Mouse (Mus musculus) lung, embryonic 14.5 days (tissue): ENCODE measurements at regions not wholly inside any gene's neighbourhood (a gene's known extent, or its start where the extent isn't known, plus 50 kb on each side); places are given as distances from the start of the nearest gene placed in this dataset.

Source experiments
- ATAC-seq: fragments of 200-750 bp; cut with Nextera tagmentation; 2 replicates; pipeline ENCODE4 v1.8.0; 2017; ENCODE audit warnings: mild to moderate bottlenecking, moderate TSS enrichment, moderate library complexity; ENCODE audit not compliant: insufficient read depth
- DNase-seq: peaks from one replicate; pipeline ENCODE4 v3.0.0-alpha.2; 2015
- H3K27ac ChIP-seq: fragments of 300-500 bp; sonication (generic); 2 replicates; pipeline ENCODE4 v1.5.1; 2014; ENCODE audit warnings: low read depth, mild to moderate bottlenecking, moderate library complexity
- H3K27me3 ChIP-seq: fragments of 300-500 bp; sonication (generic); 2 replicates; pipeline ENCODE4 v1.6.1; 2014; ENCODE audit warnings: low read length, control low read depth; ENCODE audit not compliant: insufficient read depth
- H3K36me3 ChIP-seq: fragments of 300-500 bp; sonication (generic); 2 replicates; pipeline ENCODE4 v1.6.1; 2014; ENCODE audit warnings: control low read depth; ENCODE audit not compliant: insufficient read depth
- H3K4me1 ChIP-seq: fragments of 300-500 bp; sonication (generic); 2 replicates; pipeline ENCODE4 v1.6.1; 2014; ENCODE audit warnings: antibody characterized with exemption, control low read depth; ENCODE audit not compliant: insufficient read depth
- H3K4me2 ChIP-seq: fragments of 300-500 bp; sonication (generic); 2 replicates; pipeline ENCODE4 v1.6.1; 2014; ENCODE audit warnings: mild to moderate bottlenecking
- H3K4me3 ChIP-seq: fragments of 300-500 bp; sonication (generic); 2 replicates; pipeline ENCODE4 v1.5.1; 2014; ENCODE audit warnings: low read depth, low read length
- H3K9ac ChIP-seq: fragments of 300-500 bp; sonication (generic); 2 replicates; pipeline ENCODE4 v1.6.1; 2014
- H3K9me3 ChIP-seq: fragments of 300-500 bp; sonication (generic); 2 replicates; pipeline ENCODE4 v1.6.1; 2016; ENCODE audit warnings: low read depth, low read length, control low read depth
- CTCF ChIP-seq: IDR thresholded peaks from 2 replicates; pipeline ENCODE4 v1.5.1; 2016; ENCODE audit warnings: antibody characterized with exemption, low read depth
- WGBS: fragments of 180-500 bp; shearing (Covaris S2); extraction: QIAGEN DNeasy Blood & Tissue Kit; methylation state at CpG from one replicate; pipeline ENCODE4 v1.1.7; 2014; 5-methylcytosine and 5-hydroxymethylcytosine counted together

- WGBS: 81% methylated on average over 6 of the region's 6 CpGs
- ATAC-seq (no peak), DNase-seq (no peak)
- Histone ChIP-seq H3K4me1 (no peaks in the 10 kb centered on the region), H3K9me3 (no peaks in the 10 kb centered on the region), H3K4me2 (no peak overlapping the region), H3K36me3 (no peaks in the 10 kb centered on the region), H3K9ac (no peak overlapping the region), H3K27me3 (no peaks in the 10 kb centered on the region), H3K4me3 (no peak overlapping the region), H3K27ac (no peak overlapping the region)
- no peak for TF ChIP-seq CTCF
Measured at GRCm38 (mm10) chr16:24094566-24094965, 105.9 kb upstream of the Bcl6 start.

DNA sequence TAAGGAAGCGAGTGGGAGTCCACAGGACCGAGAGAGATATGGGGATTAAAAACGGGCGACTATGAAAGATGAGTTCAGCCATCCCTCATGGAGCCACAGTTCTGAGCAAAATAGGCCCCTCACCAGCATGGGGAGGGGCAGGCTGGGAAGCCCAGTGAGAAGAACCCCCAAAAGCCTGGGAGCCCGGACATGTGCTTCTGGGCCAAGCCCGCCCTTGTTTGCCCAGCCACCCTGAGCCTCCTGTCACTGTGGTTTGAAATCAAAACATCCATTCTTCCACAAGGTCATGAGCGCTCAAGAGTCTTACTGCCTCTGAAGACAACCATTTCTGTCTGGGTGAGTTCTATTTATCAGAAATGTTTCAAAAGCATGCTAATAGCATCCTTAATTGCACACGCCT, 105.0 kb upstream of the Bcl6 start:
- DNase-seq: no peak
- Histone ChIP-seq H3K4me3 (no peak overlapping the region), H3K4me1 (no peaks in the 10 kb centered on the region), H3K9ac (no peak overlapping the region), H3K27me3 (no peaks in the 10 kb centered on the region), H3K4me2 (no peak overlapping the region), H3K27ac (no peak overlapping the region), H3K9me3 (no peaks in the 10 kb centered on the region), H3K36me3 (no peaks in the 10 kb centered on the region)
- no peak for ATAC-seq
- TF ChIP-seq CTCF: no peak
- WGBS: 85% methylated on average over 8 of the region's 8 CpGs

DNA sequence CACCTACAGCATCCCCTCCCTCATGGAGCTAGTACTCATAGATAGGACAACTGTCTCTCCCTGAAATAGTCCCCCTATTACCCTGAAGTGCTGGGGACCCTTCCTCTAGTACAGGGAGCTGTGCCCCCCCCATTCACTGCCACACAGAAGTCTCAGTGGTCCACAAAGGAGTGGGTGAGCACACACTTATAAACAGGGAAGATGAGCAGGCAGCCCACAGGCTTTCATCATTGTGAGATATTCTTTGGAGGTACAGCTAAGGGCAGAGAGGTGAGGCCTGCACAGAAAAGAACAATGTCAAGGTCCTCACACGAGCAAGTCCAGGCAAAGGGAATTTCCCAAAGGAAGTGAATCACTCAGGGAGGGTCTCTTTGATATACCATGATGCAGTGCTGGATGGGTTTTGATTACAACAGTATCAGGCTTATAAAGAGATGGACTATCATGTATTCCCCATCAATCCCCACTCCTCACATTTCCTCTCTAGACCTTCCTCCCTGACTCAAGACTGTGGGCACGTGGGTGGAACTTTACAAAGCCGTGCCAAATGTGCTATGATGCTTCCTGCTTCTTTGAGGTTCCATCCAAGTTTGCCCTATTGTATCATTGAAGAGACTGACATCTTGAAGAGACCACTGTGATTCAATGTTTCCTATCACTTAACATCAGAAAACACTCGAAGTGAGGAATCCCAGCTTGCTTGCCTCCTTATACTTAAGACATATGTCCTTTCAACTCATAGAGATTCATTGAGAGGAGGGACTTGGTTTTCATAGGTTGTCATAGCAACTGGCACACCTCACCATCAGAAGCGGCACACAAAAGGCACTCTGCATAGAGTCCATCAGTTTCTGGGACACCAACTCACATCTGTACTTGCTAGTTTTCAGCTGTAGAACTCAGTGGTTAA, 104.2 kb upstream of the Bcl6 start:
- no peaks in the 10 kb centered on the region for H3K27me3 ChIP-seq
- DNase-seq (no peak), ATAC-seq (no peak)
- H3K27ac ChIP-seq: no peak overlapping the region
- no peaks in the 10 kb centered on the region for H3K9me3 ChIP-seq
- no peaks in the 10 kb centered on the region for H3K36me3 ChIP-seq
- TF ChIP-seq CTCF: no peak
- no peak overlapping the region for H3K4me2 ChIP-seq
- H3K4me3 ChIP-seq: no peak overlapping the region
- H3K4me1 ChIP-seq: no peaks in the 10 kb centered on the region
- no peak overlapping the region for H3K9ac ChIP-seq
- 72% methylated on average over 5 of the region's 5 CpGs for WGBS

DNA sequence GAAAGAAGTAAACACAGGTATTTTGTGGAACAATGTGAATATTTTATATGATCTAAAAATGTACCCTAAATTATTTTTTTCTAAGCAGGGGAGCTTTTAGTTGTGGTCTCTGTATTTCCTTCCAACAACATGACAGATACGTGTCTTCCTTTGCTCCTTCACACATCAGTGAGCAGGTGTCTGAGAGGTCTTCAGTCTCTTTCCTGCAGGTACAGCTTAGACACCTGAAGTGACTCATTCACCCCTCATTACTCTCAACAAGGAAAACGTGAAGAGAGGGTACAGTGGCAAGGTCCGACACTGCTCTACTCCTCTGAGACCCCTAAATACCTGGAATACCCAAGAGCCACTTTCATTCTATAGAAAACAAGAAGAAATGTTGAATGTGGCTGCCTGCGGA, 103.5 kb upstream of the Bcl6 start:
- no peak overlapping the region for H3K9ac ChIP-seq
- no peak overlapping the region for H3K27ac ChIP-seq
- DNase-seq: no peak
- H3K4me1 ChIP-seq: no peaks in the 10 kb centered on the region
- H3K27me3 ChIP-seq: no peaks in the 10 kb centered on the region
- TF ChIP-seq CTCF: no peak
- no peak overlapping the region for H3K4me3 ChIP-seq
- no peaks in the 10 kb centered on the region for H3K9me3 ChIP-seq
- H3K36me3 ChIP-seq: no peaks in the 10 kb centered on the region
- ATAC-seq: no peak
- 73% methylated on average over 4 of the region's 4 CpGs for WGBS
- no peak overlapping the region for H3K4me2 ChIP-seq

- H3K9ac ChIP-seq: no peak overlapping the region
- no peaks in the 10 kb centered on the region for H3K4me1 ChIP-seq
- H3K9me3 ChIP-seq: no peaks in the 10 kb centered on the region
- no peak overlapping the region for H3K27ac ChIP-seq
- DNase-seq: no peak
- no peak overlapping the region for H3K4me3 ChIP-seq
- ATAC-seq: no peak
- WGBS: 76% methylated on average over 4 of the region's 4 CpGs
- H3K4me2 ChIP-seq: no peak overlapping the region
- H3K27me3 ChIP-seq: no peaks in the 10 kb centered on the region
- H3K36me3 ChIP-seq: no peaks in the 10 kb centered on the region
- TF ChIP-seq CTCF: no peak
Measured at GRCm38 (mm10) chr16:24090981-24091380, 102.3 kb upstream of the Bcl6 start.

DNA sequence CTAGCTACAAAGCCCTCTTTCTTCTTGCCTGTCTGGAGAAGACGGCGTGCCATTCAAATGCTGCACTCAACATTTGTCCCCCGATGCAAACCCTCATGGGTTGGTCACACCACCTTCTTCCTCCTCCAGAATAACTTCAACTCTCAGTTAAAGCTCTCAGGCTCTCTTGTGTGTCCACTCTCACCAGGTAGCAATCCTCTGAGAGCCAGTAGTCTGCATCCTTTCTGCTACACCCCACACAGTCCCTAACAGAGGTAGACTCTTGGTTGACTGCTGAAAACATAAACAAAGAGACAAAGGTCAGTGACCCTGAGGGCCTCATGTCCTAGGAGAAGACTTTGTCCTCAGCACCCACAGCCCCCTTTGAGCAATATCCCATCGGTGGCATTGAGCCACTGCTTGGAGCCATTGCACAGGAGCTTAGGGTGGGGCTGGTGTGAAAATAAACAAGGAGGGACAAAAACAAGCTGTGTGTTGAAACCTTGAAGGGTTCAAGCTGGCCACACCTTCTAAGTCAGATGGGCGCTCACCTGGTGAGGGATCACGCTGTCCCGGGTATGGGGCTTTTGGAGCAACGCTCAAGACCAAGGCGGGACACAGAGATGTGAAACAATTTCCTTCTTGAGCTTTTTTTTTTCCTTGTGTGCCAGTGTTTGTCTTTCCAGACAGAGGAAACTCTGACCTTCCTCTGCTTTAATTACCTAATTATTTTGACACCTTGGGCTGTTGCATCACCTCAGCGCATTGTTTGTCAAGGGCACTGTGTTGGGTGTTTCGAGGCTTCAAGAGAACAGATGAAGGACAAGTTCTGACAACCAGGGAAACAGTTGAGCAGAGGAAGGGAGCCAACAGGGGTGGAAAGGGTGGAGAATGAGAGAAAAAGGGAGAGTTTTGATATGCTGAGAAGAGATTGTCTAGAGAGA, 101.4 kb upstream of the Bcl6 start:
- Histone ChIP-seq H3K4me1 (no peaks in the 10 kb centered on the region), H3K27me3 (no peaks in the 10 kb centered on the region), H3K36me3 (no peaks in the 10 kb centered on the region), H3K27ac (no peak overlapping the region), H3K4me3 (no peak overlapping the region), H3K9ac (no peak overlapping the region), H3K4me2 (no peak overlapping the region), H3K9me3 (no peaks in the 10 kb centered on the region)
- WGBS: 78% methylated on average over 11 of the region's 11 CpGs
- DNase-seq (no peak), ATAC-seq (no peak)
- TF ChIP-seq CTCF: no peak

DNA sequence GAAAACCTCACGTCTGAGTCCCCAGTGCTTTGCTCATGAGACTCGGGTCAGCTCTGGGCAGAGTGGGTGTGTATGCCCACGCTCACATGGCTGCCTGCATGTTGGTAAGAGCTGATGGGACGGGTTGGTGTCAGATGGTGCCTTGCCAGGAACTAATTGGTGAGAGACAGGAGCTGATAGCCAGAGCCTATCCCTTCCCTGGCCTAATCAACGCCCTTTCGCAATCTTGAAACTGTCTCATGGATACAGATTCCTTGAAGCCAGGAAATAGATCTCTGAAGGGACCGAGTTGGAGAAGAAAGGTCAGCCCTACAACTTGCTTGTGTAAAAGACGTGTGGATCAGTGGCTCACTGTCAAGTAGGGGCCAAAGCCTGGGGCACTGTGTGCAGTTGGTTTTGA, 95.3 kb upstream of the Bcl6 start:
- ATAC-seq (no peak), DNase-seq (no peak)
- Histone ChIP-seq H3K4me3 (no peak overlapping the region), H3K9ac (no peak overlapping the region), H3K27me3 (no peaks in the 10 kb centered on the region), H3K27ac (no peak overlapping the region), H3K4me1 (no peaks in the 10 kb centered on the region), H3K9me3 (no peaks in the 10 kb centered on the region), H3K4me2 (no peak overlapping the region), H3K36me3 (no peaks in the 10 kb centered on the region)
- 62% methylated on average over 8 of the region's 8 CpGs for WGBS
- no peak for TF ChIP-seq CTCF
